Mouse (Mus musculus) G1E (cell line): ENCODE measurements around the gene Cep135.

Source experiments
- CTCF ChIP-seq: IDR thresholded peaks from 2 replicates; pipeline ENCODE4 v1.5.1; 2012; ENCODE audit warnings: low read depth, low read length, inconsistent platforms, mixed read lengths
- GATA1 ChIP-seq: IDR thresholded peaks from 2 replicates; pipeline ENCODE4 v1.6.1; 2012; ENCODE audit warnings: borderline replicate concordance, low read length, inconsistent platforms, mixed read lengths

GRCm38 (mm10) chr5:76634012-76634411 lies 45.5 kb downstream of the Cep135 start:
- TF ChIP-seq GATA1 (no peak), CTCF (no peak)
